Mouse (Mus musculus): Measurements from ENCODE around the gene Gtsf1l.
"Not testable (repeated sequence)": the region's sequence is repeated elsewhere in the genome, so short reads cannot be mapped to it uniquely, and the experiment has no call there.

Gene Gtsf1l

DNA sequence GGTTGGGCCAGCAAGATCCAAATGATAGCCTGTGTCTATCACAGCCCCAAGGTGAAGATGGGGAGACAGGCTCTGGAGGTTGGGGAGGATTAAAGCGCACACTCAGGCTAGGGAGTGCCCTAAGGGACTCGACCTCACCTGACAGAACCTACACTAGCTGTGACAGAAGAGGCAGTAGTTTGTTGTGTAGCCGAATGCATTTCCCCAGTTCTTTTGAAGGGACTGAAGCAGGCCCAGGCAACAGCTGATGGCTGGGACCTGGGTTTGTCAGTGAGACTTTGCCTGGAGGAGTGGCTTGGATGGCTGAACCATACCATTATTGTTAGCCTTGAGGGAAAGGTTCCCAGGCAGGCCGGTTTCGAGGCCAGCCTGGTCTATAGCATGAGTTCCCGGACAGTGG, 2.6 kb downstream of the Gtsf1l start:
- no peak for DNase-seq (ENCODE audit: low spot score in 2 of 2)

DNA sequence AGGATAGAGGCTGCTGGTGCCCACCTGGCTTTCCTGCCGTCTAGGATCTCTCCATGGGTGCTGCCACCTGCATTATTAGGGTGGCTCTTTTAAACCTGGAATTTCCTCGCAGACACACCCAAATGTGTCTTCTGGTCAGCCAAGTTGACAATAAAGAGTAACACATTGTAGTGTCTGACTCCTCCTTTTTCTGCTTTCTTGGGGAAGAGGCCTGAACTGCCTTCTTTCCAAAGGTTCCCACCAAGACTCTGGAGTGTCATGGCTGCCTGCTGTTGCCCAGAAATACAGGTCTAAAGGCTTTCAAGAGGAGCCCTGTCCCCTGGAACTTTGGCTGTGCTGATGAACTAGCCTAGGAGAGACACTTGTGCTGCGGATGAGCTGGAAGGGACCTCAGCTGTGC, 3.1 kb downstream of the Gtsf1l start:
- no peak for DNase-seq (ENCODE audit: low spot score in 2 of 2)

DNA sequence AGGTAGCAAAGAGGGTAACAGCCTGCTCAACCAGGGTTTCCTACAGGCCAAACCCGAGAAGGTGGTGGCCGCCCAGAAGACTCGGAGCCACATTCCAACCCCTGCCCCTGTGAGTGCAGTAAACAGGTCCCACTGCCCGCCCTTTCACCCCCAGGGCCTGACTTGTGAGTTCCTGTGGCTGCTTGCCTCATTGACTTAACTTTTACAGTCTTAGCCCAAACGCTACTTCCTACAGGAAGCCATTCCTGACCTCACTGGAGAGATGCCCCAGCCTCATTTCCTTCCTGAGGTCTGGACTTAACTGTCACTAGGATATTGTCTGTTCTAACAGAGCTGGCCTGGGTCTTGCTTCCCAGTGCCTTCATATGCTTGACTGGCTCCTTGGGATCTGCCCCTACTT, 5.1 kb downstream of the Gtsf1l start:
- no peak for DNase-seq (ENCODE audit: low spot score in 2 of 2)

DNA sequence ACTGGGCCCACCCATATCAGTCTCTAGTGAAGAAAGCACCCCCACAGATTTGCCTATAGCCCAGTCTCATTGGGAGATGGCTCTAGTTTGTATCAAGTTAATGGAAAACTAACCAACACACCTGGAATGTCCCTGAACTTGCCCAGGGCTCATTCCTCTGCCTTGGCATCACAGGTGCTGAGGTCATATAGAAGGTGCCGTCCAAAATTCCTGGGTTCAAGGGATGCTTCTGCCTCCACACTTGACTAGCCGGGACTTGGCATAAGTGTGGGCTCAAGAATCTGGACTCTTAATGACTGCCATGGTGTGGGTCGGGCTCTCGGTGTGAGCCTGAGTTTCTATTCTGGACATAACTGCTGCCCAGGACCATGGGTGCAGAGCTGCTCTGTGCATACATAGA, 8.6 kb downstream of the Gtsf1l start:
- no peak for DNase-seq (ENCODE audit: low spot score in 2 of 2)

- DNase-seq (ENCODE audit: low spot score in 2 of 2): no peak
These were observed 12.4 kb downstream of the Gtsf1l start for GRCm38 (mm10) chr2:163075234-163075633.

DNA sequence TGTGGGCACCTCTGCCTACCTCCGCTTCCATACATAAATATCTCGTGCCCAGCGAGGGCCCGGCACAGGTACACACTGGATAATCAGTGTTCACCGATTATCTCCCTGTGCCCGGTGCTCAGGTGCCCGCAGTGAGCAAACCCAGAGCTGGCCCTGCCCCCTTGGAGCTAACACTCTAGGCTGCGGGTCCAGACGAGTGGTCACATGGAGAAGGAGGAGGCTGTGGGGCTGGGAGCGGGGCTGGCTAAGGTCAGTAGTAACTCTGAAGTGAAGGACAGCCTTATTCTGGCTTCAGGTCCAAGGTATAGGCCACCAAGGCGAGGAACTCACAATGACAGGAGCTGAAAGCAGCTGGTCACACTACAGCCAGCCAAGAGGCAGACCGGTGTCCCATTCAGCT, 12.8 kb downstream of the Gtsf1l start:
- no peak for DNase-seq (ENCODE audit: low spot score in 2 of 2)

GRCm38 (mm10) chr2:163074006-163074405, 13.6 kb downstream of the Gtsf1l start:
- DNase-seq (ENCODE audit: low spot score in 2 of 2): no peak

- DNase-seq (ENCODE audit: low spot score in 2 of 2): no peak
These were observed 14.5 kb downstream of the Gtsf1l start for GRCm38 (mm10) chr2:163073023-163073757.

DNA sequence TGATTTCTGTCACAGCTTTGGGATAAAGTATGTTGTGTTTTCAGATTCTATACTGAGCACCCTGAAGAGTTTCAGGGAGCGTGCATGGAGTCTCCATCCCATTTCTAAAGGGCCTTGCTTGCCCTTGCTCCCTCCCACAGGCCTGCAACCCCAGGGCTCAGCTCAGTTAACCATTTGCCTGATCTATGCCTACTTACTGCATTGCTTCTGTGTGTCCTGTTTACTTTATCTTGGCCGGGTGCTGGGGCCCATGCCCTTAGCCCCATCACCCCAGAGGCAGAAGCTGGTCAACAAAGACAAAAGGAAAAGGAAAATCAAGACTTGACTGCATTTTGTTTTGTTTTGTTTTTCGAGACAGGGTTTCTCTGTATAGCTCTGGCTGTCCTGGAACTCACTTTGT, 16.1 kb downstream of the Gtsf1l start:
- no peak for DNase-seq (ENCODE audit: low spot score in 2 of 2)

GRCm38 (mm10) chr2:163070213-163070612, 17.4 kb downstream of the Gtsf1l start:
- no peak for DNase-seq (ENCODE audit: low spot score in 2 of 2)

GRCm38 (mm10) chr2:163067233-163067632, 20.4 kb downstream of the Gtsf1l start:
- DNase-seq (ENCODE audit: low spot score in 2 of 2): no peak

- DNase-seq (ENCODE audit: low spot score in 2 of 2): no peak
These were observed 21.3 kb downstream of the Gtsf1l start for GRCm38 (mm10) chr2:163066326-163066725.

GRCm38 (mm10) chr2:163062119-163062508, 25.5 kb downstream of the Gtsf1l start:
- DNase-seq (ENCODE audit: low spot score in 2 of 2): no peak

GRCm38 (mm10) chr2:163061203-163062118, 26.2 kb downstream of the Gtsf1l start:
- DNase-seq (ENCODE audit: low spot score in 2 of 2): no peak

DNA sequence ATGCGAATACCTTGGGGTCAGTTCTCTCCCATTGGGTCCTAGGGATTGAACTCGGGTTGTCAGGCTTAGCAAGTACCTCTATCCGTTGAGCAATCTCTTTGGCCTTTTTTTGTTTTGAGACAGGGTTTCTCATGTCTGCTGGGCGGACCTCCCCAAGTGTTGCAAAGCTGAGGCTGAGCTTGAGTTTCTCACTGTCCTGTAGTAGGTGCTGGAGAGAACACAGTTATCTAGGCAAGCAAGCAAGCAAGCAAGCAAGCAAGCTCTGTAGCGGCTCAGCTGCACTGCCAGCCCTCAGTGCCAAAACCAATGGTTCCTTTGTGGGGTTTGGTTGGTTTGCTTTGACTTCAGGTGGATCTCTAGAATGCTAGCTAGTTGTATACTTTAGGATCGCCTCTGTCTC, 27.0 kb downstream of the Gtsf1l start:
- DNase-seq (ENCODE audit: low spot score in 2 of 2): no peak

DNA sequence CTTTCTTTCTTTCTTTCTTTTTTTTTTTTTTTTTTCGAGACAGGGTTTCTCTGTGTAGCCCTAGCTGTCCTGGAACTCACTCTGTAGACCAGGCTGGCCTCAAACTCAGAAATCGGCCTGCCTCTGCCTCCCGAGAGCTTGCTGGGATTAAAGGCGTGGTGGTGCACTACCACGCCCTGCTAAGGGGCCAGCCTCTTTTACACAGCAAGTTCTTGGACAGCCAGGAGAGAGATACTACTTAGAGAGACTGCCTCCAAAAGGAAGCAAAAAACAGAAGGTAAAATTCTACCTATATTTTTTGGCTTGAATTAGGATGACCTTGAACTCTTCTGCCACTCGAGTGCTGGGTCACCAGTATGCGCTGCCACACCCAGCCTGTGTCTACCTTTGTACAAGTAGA, 28.7 kb downstream of the Gtsf1l start:
- not testable (repeated sequence) for DNase-seq (ENCODE audit: low spot score in 2 of 2)

DNA sequence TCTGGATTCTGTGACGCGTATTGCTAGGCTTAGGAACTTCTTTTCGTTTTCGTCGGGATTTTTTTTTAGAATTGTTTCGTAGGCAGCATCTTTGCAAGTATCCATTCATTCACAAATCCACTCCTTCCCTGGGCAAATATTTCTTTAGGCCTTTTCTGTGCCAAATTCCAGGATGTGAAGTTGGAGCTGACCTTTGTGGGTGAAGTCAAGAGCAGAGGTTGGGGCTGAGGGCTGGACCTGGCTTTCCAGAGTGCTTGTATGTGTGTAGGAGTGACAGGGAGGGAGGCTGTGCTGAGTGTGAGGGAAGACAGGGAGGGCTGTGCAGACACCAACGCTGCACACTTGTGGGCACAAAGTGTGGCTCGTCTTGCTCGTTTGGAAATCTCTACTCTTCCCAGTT, 31.1 kb downstream of the Gtsf1l start:
- no peak for DNase-seq (ENCODE audit: low spot score in 2 of 2)

GRCm38 (mm10) chr2:163055715-163056114, 31.9 kb downstream of the Gtsf1l start:
- no peak for DNase-seq (ENCODE audit: low spot score in 2 of 2)

- peak in 1 of 2 experiments; percentile 22 for DNase-seq (ENCODE audit: low spot score in 2 of 2)
These were observed 32.7 kb downstream of the Gtsf1l start for GRCm38 (mm10) chr2:163054891-163055494.

GRCm38 (mm10) chr2:163054335-163054840, 33.3 kb downstream of the Gtsf1l start, which contains the start of gene Mybl2:
Gene Mybl2, plus strand, starts transcription at chr2:163054687.
- peak; percentile 91 to 94 for DNase-seq (ENCODE audit: low spot score in 2 of 2)

DNA sequence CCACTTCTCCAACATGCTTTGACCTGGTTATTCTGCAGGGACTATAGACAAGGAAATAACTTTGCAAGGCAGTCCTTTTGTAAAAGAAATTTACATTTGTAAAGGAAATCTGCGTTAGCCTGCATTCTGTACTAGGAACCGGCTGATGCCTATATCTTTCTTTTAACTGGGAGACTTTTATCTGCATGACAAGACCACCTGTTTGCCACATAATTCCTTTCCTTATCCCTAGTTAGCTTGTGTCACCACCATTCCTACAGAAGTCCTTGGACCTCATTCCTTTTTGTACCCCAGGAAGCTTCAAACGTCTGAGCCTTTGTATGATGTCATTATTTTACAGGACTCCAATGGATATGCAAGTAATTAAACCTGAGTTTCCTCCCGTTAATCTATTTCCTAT, 34.8 kb downstream of the Gtsf1l start:
- no peak for DNase-seq (ENCODE audit: low spot score in 2 of 2)

DNA sequence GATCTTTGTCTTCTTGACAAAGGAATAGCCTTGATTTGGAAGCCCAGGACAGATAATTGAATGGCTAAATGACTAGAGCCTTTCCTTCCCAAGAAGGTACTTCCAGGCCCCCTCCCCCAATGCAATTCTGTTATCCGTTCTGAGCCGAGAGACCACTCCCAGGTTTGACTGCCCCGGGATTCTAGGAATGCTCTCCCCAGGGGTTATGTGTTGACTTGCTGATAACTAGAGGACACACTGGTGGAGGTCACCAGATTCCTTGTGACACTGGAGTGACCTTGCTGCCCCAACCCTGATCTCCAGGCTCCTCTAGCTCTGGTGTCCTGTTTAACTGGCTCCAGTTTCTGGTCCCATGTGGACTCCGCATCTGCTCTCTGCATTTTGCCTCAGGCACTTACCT, 35.6 kb downstream of the Gtsf1l start:
- DNase-seq (ENCODE audit: low spot score in 2 of 2): no peak
